Mouse (Mus musculus): Measurements from ENCODE around the gene Mvb12a.

GRCm38 (mm10) chr8:71528362-71529073 lies 14.2 kb upstream of the Mvb12a start:
- TF ChIP-seq CTCF (IDR thresholded peaks at IDR 0.05; ENCODE audit: extremely low read depth, insufficient read depth, low read length) (no peak), POLR2A (IDR thresholded peaks at IDR 0.05; ENCODE audit: extremely low read depth, insufficient read depth, low read length) (no peak)
